Mouse (Mus musculus): ENCODE results near the gene Vps9d1. TPM values are rescaled to one million over a fixed set of nuclear protein-coding genes. Genes with fewer than 3 reads are reported as not detected.
"Not testable (repeated sequence)": the region's sequence is repeated elsewhere in the genome, so short reads cannot be mapped to it uniquely, and the experiment has no call there.

Vps9d1 gene
- polyA plus RNA-seq, 1 experiment from 2014 or later, result 32.9 TPM

GRCm38 (mm10) chr8:123233300-123233699 lies 20.8 kb downstream of the Vps9d1 start:
- no peak for ATAC-seq
- Histone ChIP-seq H3K4me2 (no peak overlapping the region), H3K27me3 (peaks cover 44% of the 10 kb centered on the region), H3K9ac (no peak overlapping the region), H3K9me3 (replicated peaks) (no peaks in the 10 kb centered on the region), H3K4me1 (peaks cover 18% of the 10 kb centered on the region), H3K4me3 (no peak overlapping the region), H3K36me3 (ENCODE audit: poor library complexity, severe bottlenecking) (peaks cover 19% of the 10 kb centered on the region), H3K27ac (no peak overlapping the region)
- 54% methylated on average over 13 of the region's 13 CpGs for WGBS

- Histone ChIP-seq H3K36me3 (ENCODE audit: poor library complexity, severe bottlenecking) (peaks cover 26% of the 10 kb centered on the region), H3K9me3 (replicated peaks) (no peaks in the 10 kb centered on the region), H3K4me1 (peaks cover 18% of the 10 kb centered on the region), H3K4me2 (no peak overlapping the region), H3K27ac (no peak overlapping the region), H3K9ac (peak overlapping the region; percentile 12; the same call in 1 of the 2 replicates), H3K4me3 (no peak overlapping the region), H3K27me3 (peaks cover 44% of the 10 kb centered on the region)
- no peak for ATAC-seq
- WGBS, result 44% methylated on average over 7 of the region's 7 CpGs
These were observed 21.6 kb downstream of the Vps9d1 start for GRCm38 (mm10) chr8:123232553-123232952.

GRCm38 (mm10) chr8:123231742-123232141 lies 22.4 kb downstream of the Vps9d1 start:
- H3K36me3 ChIP-seq (ENCODE audit: poor library complexity, severe bottlenecking), result peaks cover 34% of the 10 kb centered on the region
- 66% methylated on average over 5 of the region's 5 CpGs for WGBS

GRCm38 (mm10) chr8:123230326-123230725 lies 23.8 kb downstream of the Vps9d1 start:
- whole genome bisulfite sequencing, result 86% methylated on average over 11 of the region's 11 CpGs
- ATAC-seq; H3K4me3 ChIP-seq; H3K27ac ChIP-seq; H3K4me2 ChIP-seq; H3K9me3 ChIP-seq (replicated peaks); H3K9ac ChIP-seq: not testable (repeated sequence)
- Histone ChIP-seq H3K27me3 (peaks cover 24% of the 10 kb centered on the region), H3K36me3 (ENCODE audit: poor library complexity, severe bottlenecking) (peaks cover 37% of the 10 kb centered on the region), H3K4me1 (peaks cover 13% of the 10 kb centered on the region)

More at GRCm38 (mm10) chr8:123231742-123232141, 22.4 kb downstream of the Vps9d1 start:
- H3K27me3 ChIP-seq, result peaks cover 38% of the 10 kb centered on the region
- H3K4me3 ChIP-seq, result no peak overlapping the region
- no peak overlapping the region for H3K4me2 ChIP-seq
- no peaks in the 10 kb centered on the region for H3K9me3 ChIP-seq (replicated peaks)
- H3K27ac ChIP-seq, result no peak overlapping the region
- ATAC-seq, result no peak
- H3K4me1 ChIP-seq, result peaks cover 18% of the 10 kb centered on the region
- H3K9ac ChIP-seq, result no peak overlapping the region

- Histone ChIP-seq H3K4me3 (no peak overlapping the region), H3K27me3 (0 out of 2 replicates have a peak, but pooled peaks cover 5% of the 10 kb centered on the region), H3K4me2 (no peak overlapping the region), H3K27ac (no peak overlapping the region), H3K36me3 (ENCODE audit: poor library complexity, severe bottlenecking) (peaks cover 37% of the 10 kb centered on the region), H3K9me3 (replicated peaks) (no peaks in the 10 kb centered on the region), H3K9ac (no peak overlapping the region), H3K4me1 (peaks cover 15% of the 10 kb centered on the region)
- ATAC-seq, result no peak
- 96% methylated on average over 1 of the region's 1 CpGs for WGBS
These were observed 25.7 kb downstream of the Vps9d1 start for GRCm38 (mm10) chr8:123228416-123228815.

- Histone ChIP-seq H3K27ac (peak within 1 kb of the TSS; percentile 83), H3K27me3 (no peaks in the 10 kb centered on the region), H3K4me1 (peaks cover 15% of the 10 kb centered on the region), H3K4me3 (peak within 1 kb of the TSS; percentile 81), H3K9me3 (replicated peaks) (no peaks in the 10 kb centered on the region), H3K4me2 (peak within 1 kb of the TSS; percentile 96), H3K36me3 (ENCODE audit: poor library complexity, severe bottlenecking) (peaks cover 31% of the 10 kb centered on the region), H3K9ac (peak within 1 kb of the TSS; percentile 91)
- peak; percentile 94 for ATAC-seq
- 3% methylated on average over 59 of the region's 59 CpGs for WGBS
These were observed 29.6 kb downstream of the Vps9d1 start, which contains the start of gene Cdk10 for GRCm38 (mm10) chr8:123224278-123225266. Cdk10 (plus strand) TSS chr8:123224842.

GRCm38 (mm10) chr8:123220917-123221316 lies 33.2 kb downstream of the Vps9d1 start:
- Histone ChIP-seq H3K27me3 (no peaks in the 10 kb centered on the region), H3K36me3 (ENCODE audit: poor library complexity, severe bottlenecking) (no peaks in the 10 kb centered on the region), H3K4me1 (peaks cover 15% of the 10 kb centered on the region), H3K9ac (no peak overlapping the region), H3K4me2 (no peak overlapping the region), H3K4me3 (no peak overlapping the region), H3K9me3 (replicated peaks) (no peaks in the 10 kb centered on the region), H3K27ac (no peak overlapping the region)
- WGBS, result 92% methylated on average over 1 of the region's 1 CpGs
- ATAC-seq, result no peak

- H3K9me3 ChIP-seq (replicated peaks), result no peaks in the 10 kb centered on the region
- 78% methylated on average over 3 of the region's 3 CpGs for WGBS
- no peaks in the 10 kb centered on the region for H3K36me3 ChIP-seq (ENCODE audit: poor library complexity, severe bottlenecking)
- ATAC-seq, result no peak
- H3K9ac ChIP-seq, result no peak overlapping the region
- no peak overlapping the region for H3K4me2 ChIP-seq
- peaks cover 23% of the 10 kb centered on the region for H3K4me1 ChIP-seq
- H3K4me3 ChIP-seq, result no peak overlapping the region
- no peaks in the 10 kb centered on the region for H3K27me3 ChIP-seq
- H3K27ac ChIP-seq, result no peak overlapping the region
These were observed 38.7 kb downstream of the Vps9d1 start for GRCm38 (mm10) chr8:123215430-123215829.

- Histone ChIP-seq H3K4me2 (peak overlapping the region; percentile 95), H3K4me3 (peak overlapping the region; percentile 95), H3K9me3 (replicated peaks) (no peaks in the 10 kb centered on the region), H3K9ac (peak overlapping the region; percentile 97), H3K27me3 (no peaks in the 10 kb centered on the region), H3K27ac (0 out of 2 replicates have a peak overlapping the region, but pooled peaks have one; percentile 8), H3K36me3 (ENCODE audit: poor library complexity, severe bottlenecking) (peaks cover 21% of the 10 kb centered on the region), H3K4me1 (peaks cover 23% of the 10 kb centered on the region)
- no peak; the same call in none of the 2 replicates for ATAC-seq
- 22% methylated on average over 22 of the region's 22 CpGs for WGBS
These were observed 40.9 kb downstream of the Vps9d1 start for GRCm38 (mm10) chr8:123213118-123213772.

GRCm38 (mm10) chr8:123212321-123213117 lies 41.6 kb downstream of the Vps9d1 start, which contains the start of the genes Chmp1a and Spata33:
Chmp1a (minus strand) TSS chr8:123212763.
Spata33 (plus strand) TSS chr8:123212832.
- Histone ChIP-seq H3K9ac (peak within 1 kb of the TSS; percentile 97), H3K9me3 (replicated peaks) (no peaks in the 10 kb centered on the region), H3K4me3 (peak within 1 kb of the TSS; percentile 95), H3K4me2 (peak within 1 kb of the TSS; percentile 95), H3K4me1 (peaks cover 23% of the 10 kb centered on the region), H3K27me3 (no peaks in the 10 kb centered on the region), H3K36me3 (ENCODE audit: poor library complexity, severe bottlenecking) (peaks cover 29% of the 10 kb centered on the region), H3K27ac (0 out of 2 replicates have a peak within 1 kb of the TSS, but pooled peaks have one; percentile 8)
- peak; percentile 95 for ATAC-seq
- WGBS, result under 1% methylated on average over 76 of the region's 76 CpGs

GRCm38 (mm10) chr8:123211876-123212275 lies 42.3 kb downstream of the Vps9d1 start:
- peak overlapping the region; percentile 97 for H3K9ac ChIP-seq
- H3K4me2 ChIP-seq, result peak overlapping the region; percentile 95
- ATAC-seq, result no peak
- peak overlapping the region; percentile 95 for H3K4me3 ChIP-seq
- peaks cover 23% of the 10 kb centered on the region for H3K4me1 ChIP-seq
- peaks cover 35% of the 10 kb centered on the region for H3K36me3 ChIP-seq (ENCODE audit: poor library complexity, severe bottlenecking)
- WGBS, result 52% methylated on average over 10 of the region's 10 CpGs
- H3K9me3 ChIP-seq (replicated peaks), result no peaks in the 10 kb centered on the region
- H3K27me3 ChIP-seq, result no peaks in the 10 kb centered on the region
- H3K27ac ChIP-seq, result no peak overlapping the region

Measured in forebrain, embryonic 13.5 days (tissue).